Mouse (Mus musculus) bone marrow macrophage, adult 2 months (primary cell): Measurements from ENCODE around the gene Rpl36a.

Source experiments
- CTCF ChIP-seq: IDR thresholded peaks from 2 replicates; pipeline ENCODE4 v1.5.1; 2012; ENCODE audit warnings: low read depth, mild to moderate bottlenecking, low read length, moderate library complexity
- POLR2A ChIP-seq: IDR thresholded peaks from 2 replicates; pipeline ENCODE4 v1.6.1; 2012; ENCODE audit warnings: mild to moderate bottlenecking, low read depth, low read length, borderline replicate concordance

DNA sequence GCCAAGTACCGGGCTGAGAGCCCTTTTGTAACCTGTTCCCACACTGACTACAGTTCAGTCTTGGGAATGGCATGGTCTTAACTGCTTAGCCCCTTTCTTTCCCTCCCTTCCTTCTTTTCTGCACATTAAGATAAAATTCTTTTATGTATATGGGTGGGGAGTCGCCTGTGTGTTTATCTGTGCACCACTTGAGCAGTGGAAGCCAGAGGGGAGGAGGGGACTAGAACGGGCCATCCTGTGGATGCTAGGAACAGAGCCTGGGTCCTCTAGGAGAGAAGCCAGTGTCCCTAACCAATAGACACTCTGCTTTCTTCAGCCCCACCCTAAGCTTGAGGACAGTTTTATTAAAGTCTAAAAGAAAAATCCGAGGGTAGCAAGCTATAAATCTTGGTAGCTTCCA, 25.5 kb downstream of the Rpl36a start:
- TF ChIP-seq POLR2A (no peak), CTCF (no peak)
